Mouse (Mus musculus) bone marrow macrophage, adult 2 months (primary cell): Measurements from ENCODE around the gene Ero1l.

ENCODE experiments used
- CTCF ChIP-seq: IDR thresholded peaks from 2 replicates; pipeline ENCODE4 v1.5.1; 2012; ENCODE audit warnings: low read depth, mild to moderate bottlenecking, low read length, moderate library complexity
- POLR2A ChIP-seq: IDR thresholded peaks from 2 replicates; pipeline ENCODE4 v1.6.1; 2012; ENCODE audit warnings: mild to moderate bottlenecking, low read depth, low read length, borderline replicate concordance

GRCm38 (mm10) chr14:45321622-45322021 is 3.1 kb upstream of the Ero1l start:
- TF ChIP-seq CTCF: no peak
- TF ChIP-seq POLR2A: no peak
